Mouse (Mus musculus) forebrain, embryonic 11.5 days (tissue): ENCODE measurements at regions not wholly inside any gene's neighbourhood (a gene's known extent, or its start where the extent isn't known, plus 50 kb on each side); places are given as distances from the start of the nearest gene placed in this dataset.
A peak's percentile ranks its signal among the peaks of the same experiment; 100 is the strongest.

Experiments used
- ATAC-seq: fragments of 200-750 bp; cut with Nextera tagmentation; replicated peaks from 2 replicates; pipeline ENCODE4 v1.8.0; 2017; ENCODE audit warnings: moderate TSS enrichment; ENCODE audit not compliant: low FRiP score
- DNase-seq: peaks from one replicate; pipeline ENCODE4 v3.0.0-alpha.2; 2017; ENCODE audit warnings: low spot score
- H3K27ac ChIP-seq: fragments of 300-500 bp; sonication (generic); 2 replicates; pipeline ENCODE4 v1.5.1; 2014; ENCODE audit warnings: low read depth, low read length
- H3K27me3 ChIP-seq: fragments of 300-500 bp; sonication (generic); 2 replicates; pipeline ENCODE4 v1.6.1; 2014; ENCODE audit warnings: mild to moderate bottlenecking, low read length, mixed read lengths; ENCODE audit not compliant: control insufficient read depth, insufficient read depth
- H3K36me3 ChIP-seq: fragments of 300-500 bp; sonication (generic); 2 replicates; pipeline ENCODE4 v1.6.1; 2014; ENCODE audit warnings: mild to moderate bottlenecking, low read length, moderate library complexity, mixed read lengths; ENCODE audit not compliant: control insufficient read depth, insufficient read depth
- H3K4me1 ChIP-seq: fragments of 300-500 bp; sonication (generic); replicated peaks from 2 replicates; pipeline ENCODE4 v1.6.1; 2014; ENCODE audit warnings: low read length, mixed read lengths; ENCODE audit not compliant: control insufficient read depth, insufficient read depth
- H3K4me2 ChIP-seq: fragments of 300-500 bp; sonication (generic); 2 replicates; pipeline ENCODE4 v1.6.1; 2014; ENCODE audit warnings: low read depth, mild to moderate bottlenecking, low read length, moderate library complexity, mixed read lengths; ENCODE audit not compliant: severe bottlenecking
- H3K4me3 ChIP-seq: fragments of 300-500 bp; sonication (generic); 2 replicates; pipeline ENCODE4 v1.5.1; 2014; ENCODE audit warnings: low read depth, low read length
- H3K9ac ChIP-seq: fragments of 300-500 bp; sonication (generic); 2 replicates; pipeline ENCODE4 v1.6.1; 2014; ENCODE audit warnings: low read length
- H3K9me3 ChIP-seq: fragments of 300-500 bp; sonication (generic); 2 replicates; pipeline ENCODE4 v1.6.1; 2016; ENCODE audit warnings: low read length, mixed read lengths; ENCODE audit not compliant: control insufficient read depth
- WGBS: fragments of 180-500 bp; shearing (Covaris S2); extraction: QIAGEN DNeasy Blood & Tissue Kit; methylation state at CpG from one replicate; pipeline ENCODE4 v1.1.7; 2014; 5-methylcytosine and 5-hydroxymethylcytosine counted together

DNA sequence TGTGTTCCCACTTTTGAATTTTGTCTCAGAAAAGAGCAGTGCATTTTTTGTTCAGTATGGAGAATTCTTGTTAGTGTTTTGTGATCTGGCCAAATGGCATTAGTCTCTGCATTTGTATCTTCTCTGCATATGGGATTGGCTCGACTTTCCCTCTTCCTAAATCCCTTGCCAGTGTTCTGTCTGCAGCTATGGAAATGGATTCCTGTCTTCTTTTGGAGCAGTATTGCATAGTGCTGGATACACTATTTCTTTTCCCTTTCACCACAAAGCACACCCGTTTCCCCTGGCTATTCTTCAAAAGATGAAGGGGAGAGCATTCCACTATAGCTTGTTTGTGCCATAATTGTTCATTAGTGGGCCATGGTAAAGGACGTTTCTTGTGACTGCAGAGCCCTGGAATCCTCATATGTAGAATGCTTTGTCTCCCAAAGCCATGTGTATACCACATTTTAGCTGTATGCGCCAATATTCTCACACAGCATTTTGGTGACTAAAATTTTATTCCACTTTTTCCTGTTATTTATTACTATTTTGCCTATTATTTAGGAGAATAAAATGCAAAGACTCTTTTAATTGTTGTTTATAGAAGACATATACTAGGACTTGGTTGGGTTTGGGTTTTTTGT, 197.8 kb downstream of the Hs3st1 start:
- no peak overlapping the region for H3K27ac ChIP-seq
- H3K4me1 ChIP-seq: no peaks in the 10 kb centered on the region
- ATAC-seq (no peak), DNase-seq (no peak)
- WGBS: 67% methylated on average over 4 of the region's 4 CpGs
- H3K4me3 ChIP-seq: no peak overlapping the region
- no peaks in the 10 kb centered on the region for H3K9me3 ChIP-seq
- no peaks in the 10 kb centered on the region for H3K36me3 ChIP-seq
- H3K4me2 ChIP-seq: no peak overlapping the region
- no peak overlapping the region for H3K9ac ChIP-seq
- no peaks in the 10 kb centered on the region for H3K27me3 ChIP-seq

DNA sequence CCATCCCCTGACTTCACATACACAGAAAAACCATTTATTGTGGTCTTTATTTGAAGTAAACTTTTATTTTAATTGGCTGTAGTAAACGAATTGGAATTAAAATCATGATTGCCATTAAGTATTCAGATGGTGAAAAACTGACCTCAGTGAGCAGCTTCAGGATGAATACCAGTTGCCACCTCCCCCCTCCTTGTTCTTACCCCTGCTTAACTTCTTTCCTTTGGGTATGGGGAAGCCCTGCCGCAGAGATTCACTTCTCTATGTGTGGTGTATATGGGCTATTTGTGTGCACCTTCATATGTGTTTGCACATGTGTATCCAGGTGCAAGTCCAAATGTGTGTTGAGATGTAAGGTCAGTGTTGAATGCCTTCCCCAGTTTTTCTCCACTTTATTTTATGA, 218.2 kb downstream of the Hs3st1 start:
- no peaks in the 10 kb centered on the region for H3K9me3 ChIP-seq
- H3K27me3 ChIP-seq: no peaks in the 10 kb centered on the region
- no peaks in the 10 kb centered on the region for H3K4me1 ChIP-seq
- no peaks in the 10 kb centered on the region for H3K36me3 ChIP-seq
- DNase-seq (no peak), ATAC-seq (peak; percentile 67; the same call in 1 of the 2 replicates)
- H3K4me2 ChIP-seq: no peak overlapping the region
- H3K9ac ChIP-seq: no peak overlapping the region
- WGBS: 46% methylated on average over 2 of the region's 2 CpGs
- H3K27ac ChIP-seq: no peak overlapping the region
- H3K4me3 ChIP-seq: no peak overlapping the region

DNA sequence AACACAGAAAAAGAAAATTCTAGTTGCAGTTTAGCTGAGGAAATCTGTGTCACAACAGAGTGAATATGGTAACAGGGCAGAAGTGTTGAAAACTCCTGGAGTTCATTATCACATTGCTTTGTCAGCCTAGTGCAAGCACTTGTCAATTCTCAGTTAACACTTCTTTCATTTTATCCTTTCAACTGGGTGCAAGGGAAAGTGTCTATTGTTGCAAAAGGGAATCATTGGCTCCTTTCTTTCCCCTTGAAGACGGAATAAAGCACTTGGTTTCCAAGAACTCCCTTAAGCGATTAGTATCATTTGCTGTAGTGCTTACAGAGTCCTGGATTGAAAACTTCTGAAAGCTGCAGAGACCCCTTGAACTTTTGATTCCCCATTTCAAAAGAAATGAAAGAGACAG, 218.9 kb downstream of the Hs3st1 start:
- Histone ChIP-seq H3K9me3 (no peaks in the 10 kb centered on the region), H3K4me1 (no peaks in the 10 kb centered on the region), H3K4me2 (no peak overlapping the region), H3K9ac (no peak overlapping the region), H3K27me3 (no peaks in the 10 kb centered on the region), H3K36me3 (no peaks in the 10 kb centered on the region), H3K27ac (no peak overlapping the region), H3K4me3 (no peak overlapping the region)
- ATAC-seq: peak; percentile 66
- 19% methylated on average over 2 of the region's 2 CpGs for WGBS
- DNase-seq: no peak

DNA sequence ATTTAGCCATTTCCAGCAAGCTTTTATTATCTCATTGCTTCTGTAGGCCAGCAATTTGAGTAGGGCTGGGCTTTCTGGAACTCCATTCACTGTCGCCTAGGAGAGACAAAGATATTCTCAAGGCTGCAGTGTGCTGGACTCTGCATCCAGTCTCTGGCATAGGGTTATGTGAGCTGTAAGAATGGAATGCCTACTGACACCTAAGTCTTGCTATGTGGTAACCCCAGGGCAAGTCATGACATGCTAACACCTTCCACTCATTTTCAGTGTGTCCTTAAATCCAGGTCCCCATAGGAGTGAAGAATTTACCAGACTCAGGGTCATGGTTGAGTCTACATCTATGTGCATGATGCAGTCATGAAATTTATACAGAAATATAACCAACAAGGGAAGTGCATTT, 245.0 kb downstream of the Hs3st1 start:
- ATAC-seq (no peak), DNase-seq (no peak)
- WGBS: 75% methylated on average over 1 of the region's 1 CpGs
- no peaks in the 10 kb centered on the region for H3K36me3 ChIP-seq
- H3K9me3 ChIP-seq: no peaks in the 10 kb centered on the region
- no peak overlapping the region for H3K27ac ChIP-seq
- no peaks in the 10 kb centered on the region for H3K4me1 ChIP-seq
- no peak overlapping the region for H3K4me3 ChIP-seq
- H3K9ac ChIP-seq: no peak overlapping the region
- no peak overlapping the region for H3K4me2 ChIP-seq
- no peaks in the 10 kb centered on the region for H3K27me3 ChIP-seq

DNA sequence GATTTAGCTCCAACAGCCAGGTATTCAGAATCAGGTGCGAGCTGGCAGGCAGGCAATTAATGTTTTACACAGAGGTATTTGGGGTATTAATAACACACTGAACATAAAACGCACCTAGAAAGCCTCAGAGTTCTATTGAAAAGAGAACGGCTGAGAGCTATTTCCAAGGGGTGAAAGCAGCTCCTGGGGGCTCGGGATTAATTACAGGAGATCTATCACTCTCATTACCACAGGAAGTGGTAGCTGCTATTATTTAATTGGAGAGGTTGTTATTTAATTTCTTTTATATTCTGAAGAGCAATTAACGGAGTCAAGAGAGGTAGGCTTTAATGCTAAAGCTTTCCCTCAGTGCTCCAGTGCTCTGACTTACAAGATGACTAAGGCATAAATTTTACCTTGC, 272.5 kb downstream of the Hs3st1 start:
- H3K27ac ChIP-seq: no peak overlapping the region
- no peaks in the 10 kb centered on the region for H3K27me3 ChIP-seq
- H3K9me3 ChIP-seq: no peaks in the 10 kb centered on the region
- H3K4me2 ChIP-seq: no peak overlapping the region
- no peak overlapping the region for H3K9ac ChIP-seq
- DNase-seq (no peak), ATAC-seq (no peak)
- WGBS: 39% methylated on average over 5 of the region's 5 CpGs
- no peaks in the 10 kb centered on the region for H3K36me3 ChIP-seq
- no peak overlapping the region for H3K4me3 ChIP-seq
- no peaks in the 10 kb centered on the region for H3K4me1 ChIP-seq

DNA sequence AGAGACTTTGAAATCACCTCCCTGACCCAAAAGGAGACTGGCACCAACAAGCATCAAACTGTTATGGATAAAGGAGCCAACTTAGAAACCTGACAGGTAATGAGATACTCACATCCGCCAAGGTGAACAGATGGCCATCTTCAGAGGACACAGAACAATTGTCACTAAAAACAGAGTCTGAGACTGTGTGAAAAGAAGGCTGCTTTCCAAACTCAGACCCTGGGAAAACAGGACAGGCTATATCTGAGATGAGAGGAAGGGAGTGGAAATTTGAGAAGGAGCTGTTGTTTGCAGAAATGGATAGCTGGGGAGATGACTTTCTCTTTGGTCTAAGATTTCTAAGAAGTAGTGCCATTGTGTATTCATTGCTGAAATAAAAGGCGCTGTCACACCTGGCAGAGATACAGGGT, 297.2 kb downstream of the Hs3st1 start:
- Histone ChIP-seq H3K36me3 (no peaks in the 10 kb centered on the region), H3K9ac (no peak overlapping the region), H3K9me3 (no peaks in the 10 kb centered on the region), H3K4me3 (no peak overlapping the region), H3K27ac (no peak overlapping the region), H3K4me1 (no peaks in the 10 kb centered on the region), H3K4me2 (no peak overlapping the region), H3K27me3 (no peaks in the 10 kb centered on the region)
- 80% methylated on average over 2 of the region's 2 CpGs for WGBS
- no peak for ATAC-seq
- no peak for DNase-seq

DNA sequence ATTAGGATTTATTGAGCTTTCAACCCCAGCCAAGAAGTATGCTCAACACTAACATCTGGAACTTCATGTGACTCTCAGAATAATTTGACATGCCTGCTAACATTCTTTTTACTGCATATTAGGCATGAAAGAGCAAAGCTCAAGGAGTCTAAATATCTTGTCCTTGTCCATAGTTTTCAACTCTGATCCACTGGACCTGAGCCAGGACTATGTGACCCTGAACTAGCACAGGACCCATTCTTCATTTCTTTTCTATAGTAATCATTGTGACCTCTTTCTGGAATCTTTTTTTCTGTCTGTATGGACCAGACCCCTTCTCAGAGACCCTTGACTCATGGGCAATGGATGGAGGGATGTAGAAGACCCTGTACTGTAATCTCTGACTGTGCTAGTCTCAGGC, 301.6 kb downstream of the Hs3st1 start:
- no peaks in the 10 kb centered on the region for H3K4me1 ChIP-seq
- H3K4me2 ChIP-seq: no peak overlapping the region
- no peak overlapping the region for H3K9ac ChIP-seq
- no peak for DNase-seq
- no peak for ATAC-seq
- H3K9me3 ChIP-seq: no peaks in the 10 kb centered on the region
- H3K4me3 ChIP-seq: no peak overlapping the region
- no peak overlapping the region for H3K27ac ChIP-seq
- H3K27me3 ChIP-seq: no peaks in the 10 kb centered on the region
- H3K36me3 ChIP-seq: no peaks in the 10 kb centered on the region

DNA sequence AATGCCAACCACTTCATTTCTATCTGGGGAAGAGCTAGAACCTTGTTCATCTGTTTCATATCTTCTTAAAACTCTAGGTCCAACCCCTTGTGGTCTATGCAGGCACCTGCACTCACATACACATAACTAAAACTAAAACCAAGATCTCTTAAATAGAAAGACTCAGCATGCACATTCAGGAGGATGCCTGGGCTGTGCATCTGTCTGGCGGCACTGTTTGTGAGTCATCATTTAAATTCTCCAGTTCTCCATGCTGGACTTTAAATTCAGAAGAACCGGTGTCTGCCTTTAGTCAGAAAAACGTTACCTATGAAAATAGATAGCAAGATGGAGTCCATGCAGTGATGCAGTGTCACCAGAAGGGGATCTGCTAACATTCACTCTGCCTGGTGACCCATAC, 314.5 kb downstream of the Hs3st1 start:
- Histone ChIP-seq H3K27me3 (no peaks in the 10 kb centered on the region), H3K4me3 (no peak overlapping the region), H3K9me3 (no peaks in the 10 kb centered on the region), H3K4me2 (no peak overlapping the region), H3K4me1 (no peaks in the 10 kb centered on the region), H3K27ac (no peak overlapping the region), H3K36me3 (no peaks in the 10 kb centered on the region), H3K9ac (no peak overlapping the region)
- no peak for ATAC-seq
- 85% methylated on average over 3 of the region's 3 CpGs for WGBS
- DNase-seq: no peak

DNA sequence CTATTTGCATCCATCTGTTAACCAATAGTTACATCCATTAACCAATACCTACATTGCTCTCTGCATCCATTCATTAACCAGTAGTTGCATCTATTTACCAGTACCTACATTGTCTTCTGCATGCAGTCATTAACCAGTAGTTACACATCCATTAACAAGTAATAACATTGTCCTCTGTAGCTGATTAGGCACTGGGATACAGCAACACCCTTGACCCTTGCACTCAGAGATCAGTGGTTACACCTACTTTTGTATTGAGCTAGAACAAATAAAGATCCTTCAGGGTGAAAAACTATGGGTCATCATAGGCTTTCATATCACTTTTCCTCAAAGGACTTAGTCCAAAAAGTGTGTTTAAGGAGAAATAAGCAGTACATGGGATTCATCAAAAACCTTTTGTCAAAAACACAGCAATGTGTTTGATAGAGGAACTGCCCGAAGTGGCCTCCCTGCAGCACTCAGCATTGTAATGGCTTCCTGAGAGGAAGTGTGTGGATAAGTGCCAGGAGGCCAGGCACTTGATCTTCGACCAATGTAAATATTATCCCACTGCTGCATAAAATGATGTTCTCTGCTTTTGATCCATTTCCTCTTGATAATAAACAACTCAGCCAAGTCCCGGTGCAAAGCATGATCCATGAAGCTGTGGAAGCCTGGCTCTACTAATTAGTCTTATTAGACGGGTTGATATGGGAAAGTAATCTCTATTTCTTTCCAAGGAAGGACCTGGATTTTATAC, 317.6 kb downstream of the Hs3st1 start:
- Histone ChIP-seq H3K36me3 (no peaks in the 10 kb centered on the region), H3K27ac (no peak overlapping the region), H3K9ac (no peak overlapping the region), H3K27me3 (no peaks in the 10 kb centered on the region), H3K4me3 (no peak overlapping the region), H3K4me2 (no peak overlapping the region), H3K4me1 (no peaks in the 10 kb centered on the region), H3K9me3 (no peaks in the 10 kb centered on the region)
- no peak for ATAC-seq
- DNase-seq: no peak
- 84% methylated on average over 4 of the region's 4 CpGs for WGBS
